Mouse (Mus musculus) lung, postnatal 0 days (tissue): ENCODE results near the gene Dscam. TPM values are rescaled to one million over a fixed set of nuclear protein-coding genes. Genes with fewer than 3 reads are reported as not detected.

Experiments
- ATAC-seq: fragments of 200-750 bp; cut with Nextera tagmentation; 2 replicates; pipeline ENCODE4 v1.8.0; 2017; ENCODE audit warnings: moderate library complexity
- DNase-seq: peaks from one replicate; pipeline ENCODE4 v3.0.0-alpha.2; 2016; ENCODE audit warnings: low spot score
- H3K27ac ChIP-seq: fragments of 300-500 bp; sonication (generic); 2 replicates; pipeline ENCODE4 v1.5.1; 2014; ENCODE audit warnings: antibody characterized with exemption, mild to moderate bottlenecking, low read length, mixed read lengths
- H3K27me3 ChIP-seq: fragments of 300-500 bp; sonication (generic); replicated peaks from 2 replicates; pipeline ENCODE4 v1.6.1; 2014; ENCODE audit warnings: low read length, mixed read lengths; ENCODE audit not compliant: insufficient read depth
- H3K36me3 ChIP-seq: fragments of 300-500 bp; sonication (generic); 2 replicates; pipeline ENCODE4 v1.6.1; 2014; ENCODE audit warnings: low read length, mixed read lengths; ENCODE audit not compliant: insufficient read depth
- H3K4me1 ChIP-seq: fragments of 300-500 bp; sonication (generic); 2 replicates; pipeline ENCODE4 v1.6.1; 2014; ENCODE audit warnings: antibody characterized with exemption, low read depth, low read length, mixed read lengths; ENCODE audit not compliant: insufficient read depth
- H3K4me2 ChIP-seq: fragments of 300-500 bp; sonication (generic); replicated peaks from 2 replicates; pipeline ENCODE4 v1.6.1; 2014; ENCODE audit warnings: low read depth, mild to moderate bottlenecking, low read length, moderate library complexity, mixed read lengths
- H3K4me3 ChIP-seq: fragments of 300-500 bp; sonication (generic); 2 replicates; pipeline ENCODE4 v1.5.1; 2014; ENCODE audit warnings: low read depth, low read length
- H3K9ac ChIP-seq: fragments of 300-500 bp; sonication (generic); replicated peaks from 2 replicates; pipeline ENCODE4 v1.6.1; 2014; ENCODE audit warnings: low read depth, mild to moderate bottlenecking
- H3K9me3 ChIP-seq: fragments of 300-500 bp; sonication (generic); 2 replicates; pipeline ENCODE4 v1.6.1; 2016; ENCODE audit warnings: low read length, mixed read lengths
- CTCF ChIP-seq: IDR thresholded peaks from 2 replicates; pipeline ENCODE4 v1.5.1; 2016; ENCODE audit warnings: antibody characterized with exemption, mild to moderate bottlenecking
- EP300 ChIP-seq: IDR thresholded peaks from 2 replicates; pipeline ENCODE4 v1.6.1; 2016; ENCODE audit warnings: antibody characterized with exemption, mild to moderate bottlenecking, control low read depth
- WGBS: fragments of 180-500 bp; shearing (Covaris S2); extraction: QIAGEN DNeasy Blood & Tissue Kit; methylation state at CpG from one replicate; pipeline ENCODE4 v1.1.7; 2014; 5-methylcytosine and 5-hydroxymethylcytosine counted together
- polyA plus RNA-seq: library from polyadenylated mRNA; unstranded; fragments of >200 nt; fragmentation: Nextera tagmentation; extraction: Ambion mirVana; gene quantifications from 2 replicates; pipeline ENCODE4 v1.2.1, GENCODE M21; 2015

Dscam gene
- polyA plus RNA-seq, 1 experiment from 2014 or later, result not detected

- H3K36me3 ChIP-seq, result no peaks in the 10 kb centered on the region
- TF ChIP-seq EP300, result no peak
- TF ChIP-seq CTCF, result no peak
- H3K4me1 ChIP-seq, result no peaks in the 10 kb centered on the region
- no peak for DNase-seq
- H3K4me2 ChIP-seq, result no peak overlapping the region
- no peak overlapping the region for H3K4me3 ChIP-seq
- H3K9me3 ChIP-seq, result no peaks in the 10 kb centered on the region
- no peak overlapping the region for H3K9ac ChIP-seq
- no peak for ATAC-seq
- H3K27ac ChIP-seq, result no peak overlapping the region
- no peaks in the 10 kb centered on the region for H3K27me3 ChIP-seq
- whole genome bisulfite sequencing, result 76% methylated on average over 8 of the region's 8 CpGs
Measured at GRCm38 (mm10) chr16:96725071-96725724, 445.4 kb downstream of the Dscam start.

GRCm38 (mm10) chr16:96724591-96724990 lies 446.0 kb downstream of the Dscam start:
- Histone ChIP-seq H3K9ac (no peak overlapping the region), H3K9me3 (no peaks in the 10 kb centered on the region), H3K4me3 (no peak overlapping the region), H3K36me3 (no peaks in the 10 kb centered on the region), H3K4me1 (no peaks in the 10 kb centered on the region), H3K27me3 (no peaks in the 10 kb centered on the region), H3K4me2 (no peak overlapping the region), H3K27ac (no peak overlapping the region)
- 58% methylated on average over 5 of the region's 5 CpGs for WGBS
- no peak for DNase-seq
- no peak for ATAC-seq
- TF ChIP-seq EP300 (no peak), CTCF (no peak)

DNA sequence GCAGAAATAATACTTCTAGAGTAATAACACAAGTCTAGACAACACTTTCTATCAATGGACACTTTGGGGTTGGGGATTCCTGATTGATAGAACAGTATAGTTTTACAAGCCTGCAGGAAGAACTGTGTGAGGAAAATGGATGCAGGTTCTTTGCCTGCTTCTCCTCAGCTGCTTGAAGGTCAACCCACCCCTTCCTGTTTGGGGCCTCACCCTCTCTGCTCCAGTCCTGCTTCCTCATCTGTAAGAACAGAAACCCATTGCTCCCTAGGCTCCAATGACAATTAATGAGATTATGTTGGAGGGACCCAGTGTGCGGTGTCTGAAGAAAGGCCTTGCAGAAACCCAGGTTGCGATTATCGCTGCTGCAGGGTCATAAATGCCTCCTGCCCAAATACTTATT lies 446.4 kb downstream of the Dscam start:
- no peaks in the 10 kb centered on the region for H3K27me3 ChIP-seq
- no peak overlapping the region for H3K9ac ChIP-seq
- 88% methylated on average over 3 of the region's 3 CpGs for WGBS
- H3K9me3 ChIP-seq, result no peaks in the 10 kb centered on the region
- no peak for DNase-seq
- H3K4me3 ChIP-seq, result no peak overlapping the region
- H3K4me1 ChIP-seq, result no peaks in the 10 kb centered on the region
- ATAC-seq, result no peak
- no peak overlapping the region for H3K4me2 ChIP-seq
- TF ChIP-seq EP300 (no peak), CTCF (no peak)
- no peaks in the 10 kb centered on the region for H3K36me3 ChIP-seq
- H3K27ac ChIP-seq, result no peak overlapping the region

- H3K27ac ChIP-seq, result no peak overlapping the region
- DNase-seq (no peak), ATAC-seq (no peak)
- no peaks in the 10 kb centered on the region for H3K27me3 ChIP-seq
- no peak for TF ChIP-seq EP300
- TF ChIP-seq CTCF, result no peak
- H3K4me3 ChIP-seq, result no peak overlapping the region
- no peaks in the 10 kb centered on the region for H3K36me3 ChIP-seq
- H3K4me2 ChIP-seq, result no peak overlapping the region
- H3K9ac ChIP-seq, result no peak overlapping the region
- 89% methylated on average over 2 of the region's 2 CpGs for WGBS
- H3K9me3 ChIP-seq, result no peaks in the 10 kb centered on the region
- no peaks in the 10 kb centered on the region for H3K4me1 ChIP-seq
Measured at GRCm38 (mm10) chr16:96723066-96723669, 447.4 kb downstream of the Dscam start.

DNA sequence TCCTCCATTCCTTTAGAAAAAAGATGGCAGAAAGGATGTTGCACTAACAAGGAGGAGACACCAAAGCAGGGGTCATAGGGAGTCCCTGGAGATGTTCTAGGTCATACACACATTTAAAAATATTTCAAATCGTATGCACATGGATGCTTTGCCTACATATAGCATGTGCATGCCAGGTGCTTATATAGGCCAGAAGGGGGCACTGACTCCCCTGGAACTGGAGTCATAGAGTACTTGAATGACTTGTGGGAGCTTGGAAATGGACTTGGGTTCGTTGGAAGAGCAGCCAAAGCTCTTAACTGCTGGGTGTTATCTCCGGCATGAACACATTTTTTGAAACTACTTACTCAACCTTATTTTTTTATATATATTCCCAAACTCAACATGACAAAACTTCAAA lies 448.4 kb downstream of the Dscam start:
- no peaks in the 10 kb centered on the region for H3K36me3 ChIP-seq
- H3K4me3 ChIP-seq, result no peak overlapping the region
- no peaks in the 10 kb centered on the region for H3K9me3 ChIP-seq
- DNase-seq (no peak), ATAC-seq (no peak)
- no peaks in the 10 kb centered on the region for H3K4me1 ChIP-seq
- no peak overlapping the region for H3K27ac ChIP-seq
- no peak for TF ChIP-seq EP300
- peak; percentile 41 for TF ChIP-seq CTCF
- WGBS, result 53% methylated on average over 3 of the region's 3 CpGs
- no peaks in the 10 kb centered on the region for H3K27me3 ChIP-seq
- no peak overlapping the region for H3K4me2 ChIP-seq
- no peak overlapping the region for H3K9ac ChIP-seq

GRCm38 (mm10) chr16:96721241-96721640 lies 449.3 kb downstream of the Dscam start:
- no peak for TF ChIP-seq EP300
- TF ChIP-seq CTCF, result no peak
- Histone ChIP-seq H3K4me1 (no peaks in the 10 kb centered on the region), H3K9ac (no peak overlapping the region), H3K27me3 (no peaks in the 10 kb centered on the region), H3K4me2 (no peak overlapping the region), H3K36me3 (no peaks in the 10 kb centered on the region), H3K9me3 (no peaks in the 10 kb centered on the region), H3K27ac (no peak overlapping the region), H3K4me3 (no peak overlapping the region)
- no peak for ATAC-seq
- 65% methylated on average over 9 of the region's 9 CpGs for WGBS
- DNase-seq, result no peak
